17 mouse cellular contexts compared by ENCODE assay signal in genomic region chr19:38601127-38601526, GRCm38 (mm10).
"Had no signal": no experiment of that assay in that cellular context is flagged by ENCODE, and none has a peak within 500 bp of the region (broad histone marks: within the 10 kb centered on the region; RNA-seq: fewer than 3 reads in every experiment).

No protein-coding gene starts in this region.

- H3K4me2 ChIP-seq: kidney, embryonic 15.5 days; limb, embryonic 13.5 days; liver, embryonic 12.5 days; lung, embryonic 14.5 days; neural tube, embryonic 12.5 days had no signal

- H3K4me3 ChIP-seq: kidney, embryonic 15.5 days; limb, embryonic 13.5 days; liver, embryonic 12.5 days; midbrain, embryonic 10.5 days; neural tube, embryonic 12.5 days had no signal

- H3K9ac ChIP-seq: kidney, embryonic 15.5 days; limb, embryonic 13.5 days; liver, embryonic 12.5 days; lung, embryonic 14.5 days; neural tube, embryonic 12.5 days had no signal

- H3K36me3 ChIP-seq: kidney, embryonic 15.5 days; limb, embryonic 13.5 days; liver, embryonic 12.5 days; midbrain, embryonic 10.5 days; neural tube, embryonic 12.5 days had no signal

- ATAC-seq: inflammation-experienced regulatory T-cells, adult 6 months; liver, embryonic 12.5 days had no signal

- H3K9me3 ChIP-seq: kidney, embryonic 15.5 days; limb, embryonic 13.5 days; liver, embryonic 12.5 days; midbrain, embryonic 10.5 days; neural tube, embryonic 12.5 days had no signal

- H3K27me3 ChIP-seq: kidney, embryonic 15.5 days; limb, embryonic 13.5 days; liver, embryonic 12.5 days; neural tube, embryonic 12.5 days had no signal

- H3K27ac ChIP-seq: kidney, embryonic 15.5 days; limb, embryonic 13.5 days; liver, embryonic 12.5 days; midbrain, embryonic 10.5 days; neural tube, embryonic 12.5 days had no signal

- H3K4me1 ChIP-seq: kidney, embryonic 15.5 days; liver, embryonic 12.5 days had no signal

- DNase-seq: kidney, adult 2 months; kidney, postnatal 14 days; layer of hippocampus, adult 9-11 months; left cerebral cortex, postnatal 4 days; lung, embryonic 14.5 days; lung, postnatal 10 days; lung, postnatal 4 days; midbrain, embryonic 14.5 days; right cerebral cortex, postnatal 4 days; thymus, adult 2 months; thymus, postnatal 25 days had no signal
